Mouse (Mus musculus): Measurements from ENCODE around the gene Srsf11.

Srsf11 gene

GRCm38 (mm10) chr3:158061811-158062523 lies 25.5 kb upstream of the Srsf11 start:
- no peaks in the 10 kb centered on the region for H3K27me3 ChIP-seq (ENCODE audit: insufficient read depth, low read length)
- TF ChIP-seq CTCF (conservative IDR thresholded peaks at IDR 0.05; ENCODE audit: low read length) = no peak
- no peak for TF ChIP-seq NANOG (IDR thresholded peaks at IDR 0.05; ENCODE audit: borderline replicate concordance, low read length)
- no peak for TF ChIP-seq POU5F1 (IDR thresholded peaks at IDR 0.05; ENCODE audit: borderline replicate concordance, low read length)
- peaks cover 75% of the 10 kb centered on the region for H3K36me3 ChIP-seq (ENCODE audit: insufficient read depth, low read length)
- H3K4me1 ChIP-seq (replicated peaks; ENCODE audit: low read depth, low read length) = no peaks in the 10 kb centered on the region
- H3K9me3 ChIP-seq (ENCODE audit: low read length) = no peaks in the 10 kb centered on the region
- H3K4me3 ChIP-seq (replicated peaks; ENCODE audit: low read length) = no peak overlapping the region

GRCm38 (mm10) chr3:158060621-158061291 lies 24.3 kb upstream of the Srsf11 start:
- no peaks in the 10 kb centered on the region for H3K27me3 ChIP-seq (ENCODE audit: insufficient read depth, low read length)
- H3K4me3 ChIP-seq (replicated peaks; ENCODE audit: low read length) = no peak overlapping the region
- no peaks in the 10 kb centered on the region for H3K9me3 ChIP-seq (ENCODE audit: low read length)
- TF ChIP-seq CTCF (conservative IDR thresholded peaks at IDR 0.05; ENCODE audit: low read length) (no peak), NANOG (IDR thresholded peaks at IDR 0.05; ENCODE audit: borderline replicate concordance, low read length) (no peak), POU5F1 (IDR thresholded peaks at IDR 0.05; ENCODE audit: borderline replicate concordance, low read length) (no peak)
- peaks cover 83% of the 10 kb centered on the region for H3K36me3 ChIP-seq (ENCODE audit: insufficient read depth, low read length)
- H3K4me1 ChIP-seq (replicated peaks; ENCODE audit: low read depth, low read length) = no peaks in the 10 kb centered on the region

GRCm38 (mm10) chr3:158049508-158049907 lies 13.1 kb upstream of the Srsf11 start:
- H3K4me1 ChIP-seq (replicated peaks; ENCODE audit: low read depth, low read length) = no peaks in the 10 kb centered on the region
- TF ChIP-seq POU5F1 (IDR thresholded peaks at IDR 0.05; ENCODE audit: borderline replicate concordance, low read length) (no peak), NANOG (IDR thresholded peaks at IDR 0.05; ENCODE audit: borderline replicate concordance, low read length) (no peak), CTCF (conservative IDR thresholded peaks at IDR 0.05; ENCODE audit: low read length) (no peak)
- no peak overlapping the region for H3K4me3 ChIP-seq (replicated peaks; ENCODE audit: low read length)
- H3K9me3 ChIP-seq (ENCODE audit: low read length) = no peaks in the 10 kb centered on the region
- H3K36me3 ChIP-seq (ENCODE audit: insufficient read depth, low read length) = peaks cover 60% of the 10 kb centered on the region
- no peaks in the 10 kb centered on the region for H3K27me3 ChIP-seq (ENCODE audit: insufficient read depth, low read length)

- Histone ChIP-seq H3K4me3 (replicated peaks; ENCODE audit: low read length) (no peak overlapping the region), H3K36me3 (ENCODE audit: insufficient read depth, low read length) (peaks cover 19% of the 10 kb centered on the region; the same call in 1 of the 2 replicates), H3K9me3 (ENCODE audit: low read length) (no peaks in the 10 kb centered on the region), H3K27me3 (ENCODE audit: insufficient read depth, low read length) (no peaks in the 10 kb centered on the region), H3K4me1 (replicated peaks; ENCODE audit: low read depth, low read length) (peaks cover 7% of the 10 kb centered on the region)
- TF ChIP-seq CTCF (conservative IDR thresholded peaks at IDR 0.05; ENCODE audit: low read length) (no peak), POU5F1 (IDR thresholded peaks at IDR 0.05; ENCODE audit: borderline replicate concordance, low read length) (no peak), NANOG (IDR thresholded peaks at IDR 0.05; ENCODE audit: borderline replicate concordance, low read length) (no peak)
Measured at GRCm38 (mm10) chr3:158040755-158041154, 4.3 kb upstream of the Srsf11 start.

- H3K9me3 ChIP-seq (ENCODE audit: low read length) = no peaks in the 10 kb centered on the region
- TF ChIP-seq NANOG (IDR thresholded peaks at IDR 0.05; ENCODE audit: borderline replicate concordance, low read length) (no peak), POU5F1 (IDR thresholded peaks at IDR 0.05; ENCODE audit: borderline replicate concordance, low read length) (no peak), CTCF (conservative IDR thresholded peaks at IDR 0.05; ENCODE audit: low read length) (no peak)
Measured at GRCm38 (mm10) chr3:158038106-158038505, 1.7 kb upstream of the Srsf11 start.

GRCm38 (mm10) chr3:158035866-158036265 lies 573 bp downstream of the Srsf11 start:
- Histone ChIP-seq H3K27me3 (ENCODE audit: insufficient read depth, low read length) (no peaks in the 10 kb centered on the region), H3K4me1 (replicated peaks; ENCODE audit: low read depth, low read length) (peaks cover 44% of the 10 kb centered on the region), H3K9me3 (ENCODE audit: low read length) (no peaks in the 10 kb centered on the region), H3K36me3 (ENCODE audit: insufficient read depth, low read length) (peaks cover 17% of the 10 kb centered on the region), H3K4me3 (replicated peaks; ENCODE audit: low read length) (peak overlapping the region; percentile 97)
- no peak for TF ChIP-seq POU5F1 (IDR thresholded peaks at IDR 0.05; ENCODE audit: borderline replicate concordance, low read length)
- TF ChIP-seq CTCF (conservative IDR thresholded peaks at IDR 0.05; ENCODE audit: low read length) = no peak
- TF ChIP-seq NANOG (IDR thresholded peaks at IDR 0.05; ENCODE audit: borderline replicate concordance, low read length) = no peak

More at GRCm38 (mm10) chr3:158038106-158038505, 1.7 kb upstream of the Srsf11 start:
- Histone ChIP-seq H3K4me1 (replicated peaks; ENCODE audit: low read depth, low read length) (peaks cover 32% of the 10 kb centered on the region), H3K36me3 (ENCODE audit: insufficient read depth, low read length) (peaks cover 25% of the 10 kb centered on the region), H3K27me3 (ENCODE audit: insufficient read depth, low read length) (no peaks in the 10 kb centered on the region), H3K4me3 (replicated peaks; ENCODE audit: low read length) (0 out of 2 replicates have a peak overlapping the region, but pooled peaks have one; percentile 97)

- Histone ChIP-seq H3K9me3 (ENCODE audit: low read length) (no peaks in the 10 kb centered on the region), H3K4me1 (replicated peaks; ENCODE audit: low read depth, low read length) (peaks cover 53% of the 10 kb centered on the region), H3K4me3 (replicated peaks; ENCODE audit: low read length) (peak overlapping the region; percentile 94), H3K36me3 (ENCODE audit: insufficient read depth, low read length) (peaks cover 37% of the 10 kb centered on the region), H3K27me3 (ENCODE audit: insufficient read depth, low read length) (no peaks in the 10 kb centered on the region)
- no peak for TF ChIP-seq NANOG (IDR thresholded peaks at IDR 0.05; ENCODE audit: borderline replicate concordance, low read length)
- peak; percentile 25; the same call in 1 of the 2 replicates for TF ChIP-seq POU5F1 (IDR thresholded peaks at IDR 0.05; ENCODE audit: borderline replicate concordance, low read length)
- TF ChIP-seq CTCF (conservative IDR thresholded peaks at IDR 0.05; ENCODE audit: low read length) = no peak
Measured at GRCm38 (mm10) chr3:158032106-158032505, 4.3 kb downstream of the Srsf11 start.

- Histone ChIP-seq H3K4me1 (replicated peaks; ENCODE audit: low read depth, low read length) (peaks cover 53% of the 10 kb centered on the region), H3K36me3 (ENCODE audit: insufficient read depth, low read length) (peaks cover 43% of the 10 kb centered on the region), H3K27me3 (ENCODE audit: insufficient read depth, low read length) (no peaks in the 10 kb centered on the region), H3K4me3 (replicated peaks; ENCODE audit: low read length) (peak overlapping the region; percentile 94), H3K9me3 (ENCODE audit: low read length) (no peaks in the 10 kb centered on the region)
- TF ChIP-seq NANOG (IDR thresholded peaks at IDR 0.05; ENCODE audit: borderline replicate concordance, low read length) = no peak
Measured at GRCm38 (mm10) chr3:158031371-158031925, 5.0 kb downstream of the Srsf11 start.

Data from E14TG2a.4 (cell line).